Mouse (Mus musculus): ENCODE measurements around the gene Vmn1r214.

- no peak for TF ChIP-seq POLR2A (IDR thresholded peaks at IDR 0.05; ENCODE audit: control insufficient read depth, extremely low read depth, insufficient read depth, low read length, poor library complexity)
- TF ChIP-seq CTCF (IDR thresholded peaks at IDR 0.05; ENCODE audit: borderline replicate concordance, control insufficient read depth, extremely low read depth, insufficient read depth, low read length, poor library complexity): no peak
Measured at GRCm38 (mm10) chr13:22990214-22990891, 39.9 kb upstream of the Vmn1r214 start.

Measured in thymus, adult 2 months (tissue).